Mouse (Mus musculus): ENCODE data around the gene Gm49630. TPM values are rescaled to one million over a fixed set of nuclear protein-coding genes. Genes with fewer than 3 reads are reported as not detected.
"Not testable (repeated sequence)": the region's sequence is repeated elsewhere in the genome, so short reads cannot be mapped to it uniquely, and the experiment has no call there.

Gene Gm49630
- polyA plus RNA-seq, 1 experiment from 2014 or later, result not detected

DNA sequence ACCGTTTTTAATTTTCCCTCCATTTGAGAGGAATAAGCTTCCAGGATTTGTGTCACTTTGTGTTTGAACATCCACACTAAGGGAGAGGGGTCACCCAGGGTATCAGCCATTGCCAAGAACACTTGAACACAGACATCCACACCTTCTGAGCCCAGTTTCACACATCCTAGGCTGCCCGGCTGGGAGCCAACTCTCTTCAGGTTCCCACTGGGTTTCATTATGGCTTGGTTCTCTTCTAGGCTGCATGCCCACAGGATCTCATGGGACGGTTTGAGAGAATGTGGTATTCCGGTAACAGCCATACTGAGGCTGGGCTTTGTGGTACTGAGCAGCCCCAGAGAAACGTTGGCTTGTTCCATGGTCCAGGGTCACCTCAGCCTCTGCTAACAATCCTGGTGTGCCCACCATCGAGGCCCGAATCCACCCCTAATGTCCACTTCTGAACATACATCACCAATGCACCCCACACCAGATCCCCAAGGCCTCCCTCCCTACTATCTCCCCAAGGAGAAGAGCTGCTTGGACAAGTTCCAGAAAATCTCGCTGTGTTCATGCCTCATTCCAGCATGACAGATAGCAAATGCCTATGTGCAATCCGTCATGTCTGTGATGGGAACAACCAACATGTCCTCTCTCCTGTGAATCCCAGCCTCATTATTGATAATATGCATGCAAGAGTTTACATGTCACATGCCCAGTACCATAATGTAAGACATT, 10.9 kb downstream of the Gm49630 start:
- H3K9me3 ChIP-seq; H3K9ac ChIP-seq (replicated peaks); H3K4me3 ChIP-seq (replicated peaks); H3K27me3 ChIP-seq; H3K4me1 ChIP-seq (replicated peaks); H3K4me2 ChIP-seq (replicated peaks); ATAC-seq; H3K36me3 ChIP-seq; H3K27ac ChIP-seq: not testable (repeated sequence)
- WGBS, result 89% methylated on average over 9 of the region's 9 CpGs

DNA sequence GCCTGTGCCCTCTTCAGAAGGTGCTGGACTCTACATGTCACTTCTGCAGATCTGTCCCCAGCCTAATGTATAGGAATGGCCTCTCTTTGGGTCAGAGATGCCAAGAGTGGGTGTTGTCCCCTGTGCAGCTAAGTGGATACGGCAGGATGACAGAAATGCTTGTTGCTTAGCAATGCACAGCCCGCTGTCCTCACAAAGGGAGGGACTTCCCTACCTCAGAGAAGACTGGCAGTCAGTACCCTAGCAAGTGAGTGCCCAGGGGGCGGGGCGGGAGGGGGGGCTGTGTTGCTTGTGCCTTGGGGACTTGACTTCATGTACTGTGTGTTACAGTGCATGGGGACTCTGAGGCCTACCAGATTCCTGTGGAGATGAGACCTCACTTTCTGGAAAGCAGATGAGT, 12.0 kb downstream of the Gm49630 start:
- not testable (repeated sequence) for H3K9me3 ChIP-seq; H3K27ac ChIP-seq; H3K4me2 ChIP-seq (replicated peaks); H3K4me1 ChIP-seq (replicated peaks); H3K36me3 ChIP-seq; ATAC-seq; H3K9ac ChIP-seq (replicated peaks); H3K4me3 ChIP-seq (replicated peaks); H3K27me3 ChIP-seq
- 70% methylated on average over 4 of the region's 4 CpGs for WGBS

DNA sequence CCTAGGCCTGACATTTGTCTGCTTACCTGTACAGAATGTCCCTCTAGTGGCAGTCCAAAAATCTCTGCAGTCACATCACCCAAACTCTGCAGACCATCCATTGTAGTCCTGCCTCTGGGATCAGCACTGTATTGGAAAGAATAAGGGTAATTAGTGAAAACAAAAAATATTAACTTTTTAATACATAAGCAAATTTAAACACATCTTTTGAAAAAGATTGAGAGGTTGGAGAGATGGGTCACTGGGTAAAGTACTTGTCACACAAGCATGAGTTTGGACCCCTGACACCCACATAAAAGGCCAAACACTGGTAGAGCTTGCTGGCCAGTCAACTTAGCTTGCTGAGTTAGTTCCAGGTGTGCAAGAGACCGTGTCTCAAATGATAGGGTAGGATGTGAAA, 19.2 kb downstream of the Gm49630 start, which contains the start of gene Ttll2:
Ttll2 (minus strand) TSS at position 101 of the 400 bp plus-strand sequence.
- H3K4me2 ChIP-seq (replicated peaks); H3K27ac ChIP-seq; H3K9me3 ChIP-seq; ATAC-seq; H3K36me3 ChIP-seq; H3K9ac ChIP-seq (replicated peaks); H3K4me3 ChIP-seq (replicated peaks); H3K27me3 ChIP-seq; H3K4me1 ChIP-seq (replicated peaks): not testable (repeated sequence)
- WGBS, result 85% methylated on average over 1 of the region's 1 CpGs

DNA sequence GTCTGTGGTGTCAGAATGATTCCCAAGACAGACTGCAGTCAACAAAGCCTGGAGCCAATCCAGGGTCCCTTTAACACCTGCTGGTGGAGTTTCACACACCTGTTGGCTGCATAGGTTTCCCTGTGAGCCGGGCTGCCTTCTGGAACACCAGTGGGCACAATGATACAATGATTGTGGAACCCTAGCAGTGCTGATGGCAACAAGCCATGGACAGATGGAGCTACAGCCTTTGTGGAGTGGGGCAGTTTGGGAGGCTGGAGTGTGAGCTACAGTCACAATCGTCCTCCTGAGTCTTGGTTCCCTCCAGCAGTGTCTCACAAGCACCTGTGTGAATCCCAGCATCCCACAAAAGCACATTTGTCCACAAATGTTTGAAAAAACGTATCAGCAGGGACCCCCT, 23.0 kb downstream of the Gm49630 start:
- not testable (repeated sequence) for ATAC-seq; H3K4me1 ChIP-seq (replicated peaks); H3K9me3 ChIP-seq; H3K4me2 ChIP-seq (replicated peaks); H3K27ac ChIP-seq; H3K9ac ChIP-seq (replicated peaks); H3K4me3 ChIP-seq (replicated peaks); H3K36me3 ChIP-seq; H3K27me3 ChIP-seq
- 80% methylated on average over 2 of the region's 3 CpGs for WGBS

DNA sequence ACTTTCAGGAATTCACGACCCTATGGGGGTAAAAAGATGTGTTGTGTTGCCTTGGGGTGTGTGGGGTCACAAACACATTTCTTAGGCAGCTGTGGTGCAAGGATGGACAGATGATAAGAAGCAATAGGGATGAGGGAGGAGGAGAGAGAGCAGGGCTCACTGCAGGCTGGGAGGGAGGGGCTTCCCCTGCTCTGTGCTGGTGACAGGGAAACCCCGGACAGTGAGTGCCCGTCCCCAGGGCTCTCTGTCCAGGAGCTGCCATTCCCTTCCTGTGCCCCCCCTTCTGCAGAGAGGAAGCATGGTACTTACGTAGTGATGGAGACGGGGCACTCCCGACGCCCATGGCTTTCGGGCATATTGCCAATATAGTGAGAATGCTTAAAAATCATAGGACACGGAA, 34.4 kb downstream of the Gm49630 start:
- H3K4me3 ChIP-seq (replicated peaks); H3K9ac ChIP-seq (replicated peaks); H3K4me2 ChIP-seq (replicated peaks); H3K27ac ChIP-seq; ATAC-seq; H3K9me3 ChIP-seq; H3K27me3 ChIP-seq; H3K4me1 ChIP-seq (replicated peaks); H3K36me3 ChIP-seq: not testable (repeated sequence)
- WGBS, result 86% methylated on average over 7 of the region's 9 CpGs

DNA sequence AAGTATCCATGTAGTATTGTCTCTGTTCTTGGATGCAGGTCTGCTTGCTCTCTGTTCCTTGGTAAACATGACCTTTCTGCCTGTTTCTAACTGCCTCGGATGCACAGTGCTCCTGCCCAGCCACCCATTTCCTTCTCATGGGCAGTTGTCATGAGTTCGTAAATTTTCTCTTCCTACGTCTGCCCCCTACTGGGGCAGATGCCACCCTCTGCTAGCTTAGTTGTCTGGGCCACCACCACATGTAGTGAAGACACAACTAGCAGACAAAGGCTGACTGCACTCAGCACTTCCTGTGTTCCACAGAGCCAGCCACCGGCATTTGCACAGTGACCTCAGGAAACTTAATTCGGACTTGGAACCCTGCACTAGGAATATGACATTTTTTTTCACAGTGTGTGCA, 39.0 kb downstream of the Gm49630 start:
- not testable (repeated sequence) for H3K4me1 ChIP-seq (replicated peaks); H3K4me3 ChIP-seq (replicated peaks); H3K9ac ChIP-seq (replicated peaks); H3K9me3 ChIP-seq; H3K36me3 ChIP-seq; H3K27me3 ChIP-seq; ATAC-seq; H3K27ac ChIP-seq; H3K4me2 ChIP-seq (replicated peaks)
- 94% methylated on average over 3 of the region's 5 CpGs for WGBS

DNA sequence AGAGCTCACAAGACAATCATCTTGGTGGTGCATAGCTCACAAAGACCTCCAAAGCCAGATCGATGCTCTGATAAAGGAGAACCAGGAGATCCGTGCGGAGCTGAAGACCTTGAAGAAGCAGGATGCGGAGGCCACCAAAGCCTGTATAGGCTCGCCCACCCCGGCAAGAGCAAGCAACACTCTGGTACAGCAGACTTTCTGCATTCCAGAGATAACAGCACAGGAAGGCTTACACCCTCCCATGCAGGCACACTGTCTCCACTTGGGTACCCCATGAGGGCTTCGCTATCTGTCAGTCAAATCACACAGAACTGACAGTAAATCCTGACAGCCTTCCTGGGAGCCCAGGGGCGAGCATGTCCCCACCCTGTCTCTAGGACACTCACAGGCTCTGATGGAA, 45.4 kb downstream of the Gm49630 start:
- not testable (repeated sequence) for H3K4me2 ChIP-seq (replicated peaks); H3K9ac ChIP-seq (replicated peaks); H3K36me3 ChIP-seq; H3K4me3 ChIP-seq (replicated peaks); H3K27ac ChIP-seq; H3K9me3 ChIP-seq; H3K27me3 ChIP-seq; H3K4me1 ChIP-seq (replicated peaks); ATAC-seq
- 83% methylated on average over 6 of the region's 8 CpGs for WGBS

DNA sequence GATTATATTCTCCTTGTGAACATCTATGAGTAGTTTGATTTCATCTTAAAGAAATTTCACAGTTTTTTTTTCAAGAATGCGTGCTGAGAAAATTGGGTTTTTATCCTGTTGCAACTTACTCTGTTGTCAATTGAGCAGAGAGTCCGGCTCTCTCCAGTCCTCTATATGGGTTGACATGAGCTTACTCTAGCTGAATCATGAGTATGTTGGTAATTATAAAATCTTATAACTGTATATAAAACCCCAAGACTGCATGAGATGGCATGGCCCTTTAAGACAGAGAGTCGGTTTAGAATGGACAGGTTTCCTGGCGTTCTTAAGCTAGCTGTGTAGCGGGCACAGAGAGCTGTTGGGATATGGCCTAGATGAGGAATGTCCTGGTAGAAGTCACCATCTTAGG, 47.4 kb downstream of the Gm49630 start, which contains the start of gene Tcp10a:
Tcp10a (plus strand) TSS at position 301 of the 400 bp plus-strand sequence.
- not testable (repeated sequence) for H3K36me3 ChIP-seq; H3K4me2 ChIP-seq (replicated peaks); H3K4me3 ChIP-seq (replicated peaks); H3K9me3 ChIP-seq; H3K4me1 ChIP-seq (replicated peaks); ATAC-seq; H3K27me3 ChIP-seq; H3K27ac ChIP-seq; H3K9ac ChIP-seq (replicated peaks)
- 94% methylated on average over 5 of the region's 5 CpGs for WGBS

DNA sequence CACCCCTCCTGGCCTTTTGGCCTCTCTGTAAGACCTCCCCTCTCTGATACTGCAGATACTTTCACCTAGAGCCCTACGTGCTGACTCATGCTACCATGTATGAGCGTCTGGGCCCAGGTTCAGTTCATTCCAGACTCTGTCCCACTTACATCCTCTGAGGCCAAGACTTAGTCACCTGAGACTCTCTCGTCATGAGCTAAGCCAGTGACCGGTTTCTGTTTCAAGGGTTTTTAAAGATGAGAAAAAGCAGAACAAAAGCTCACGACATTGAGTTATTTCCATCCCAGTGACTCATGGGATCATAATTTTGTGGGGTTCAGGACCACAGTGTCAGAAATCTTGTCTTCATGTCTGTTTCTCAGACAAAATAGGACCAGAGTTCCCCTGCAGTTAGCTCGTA, 52.0 kb downstream of the Gm49630 start:
- H3K27me3 ChIP-seq; H3K4me2 ChIP-seq (replicated peaks); H3K4me1 ChIP-seq (replicated peaks); H3K9ac ChIP-seq (replicated peaks); ATAC-seq; H3K4me3 ChIP-seq (replicated peaks); H3K27ac ChIP-seq; H3K9me3 ChIP-seq; H3K36me3 ChIP-seq: not testable (repeated sequence)
- WGBS, result 94% methylated on average over 6 of the region's 6 CpGs

DNA sequence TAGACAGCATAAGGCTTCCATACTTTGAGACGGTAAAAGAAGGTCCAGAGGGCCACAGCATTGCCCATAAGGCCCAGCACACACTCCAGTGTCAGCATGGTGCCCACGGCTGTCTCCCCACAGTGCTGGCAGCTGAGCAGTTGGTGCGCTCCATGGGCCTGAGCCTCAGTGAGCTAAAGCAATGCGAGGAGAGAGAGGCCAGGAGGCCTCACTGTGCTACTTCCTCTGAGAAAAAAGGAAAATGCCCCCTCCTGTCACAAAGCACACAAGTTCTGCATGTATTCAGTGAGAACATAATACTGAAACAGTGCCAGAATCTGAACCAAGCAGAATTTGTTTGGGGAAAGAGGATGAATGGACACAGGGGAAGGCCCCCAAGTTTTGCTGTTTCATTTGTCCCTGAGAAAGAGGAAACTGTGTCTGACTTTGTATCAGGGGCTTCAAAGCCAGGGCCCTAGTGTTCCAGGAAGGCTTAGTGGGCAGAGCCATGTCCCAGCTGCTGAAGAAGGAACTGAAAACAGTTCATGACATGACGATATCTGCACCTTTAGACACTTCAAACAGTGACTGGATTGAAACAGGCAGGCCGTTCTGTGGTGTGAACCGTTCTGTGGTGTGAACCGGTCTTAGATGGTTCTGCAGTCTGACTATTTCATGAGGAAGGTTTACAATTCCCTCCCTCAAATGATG, 55.9 kb downstream of the Gm49630 start:
- H3K4me3 ChIP-seq (replicated peaks); H3K9me3 ChIP-seq; H3K27me3 ChIP-seq; ATAC-seq; H3K36me3 ChIP-seq; H3K9ac ChIP-seq (replicated peaks); H3K4me2 ChIP-seq (replicated peaks); H3K4me1 ChIP-seq (replicated peaks); H3K27ac ChIP-seq: not testable (repeated sequence)
- WGBS, result 85% methylated on average over 7 of the region's 8 CpGs

DNA sequence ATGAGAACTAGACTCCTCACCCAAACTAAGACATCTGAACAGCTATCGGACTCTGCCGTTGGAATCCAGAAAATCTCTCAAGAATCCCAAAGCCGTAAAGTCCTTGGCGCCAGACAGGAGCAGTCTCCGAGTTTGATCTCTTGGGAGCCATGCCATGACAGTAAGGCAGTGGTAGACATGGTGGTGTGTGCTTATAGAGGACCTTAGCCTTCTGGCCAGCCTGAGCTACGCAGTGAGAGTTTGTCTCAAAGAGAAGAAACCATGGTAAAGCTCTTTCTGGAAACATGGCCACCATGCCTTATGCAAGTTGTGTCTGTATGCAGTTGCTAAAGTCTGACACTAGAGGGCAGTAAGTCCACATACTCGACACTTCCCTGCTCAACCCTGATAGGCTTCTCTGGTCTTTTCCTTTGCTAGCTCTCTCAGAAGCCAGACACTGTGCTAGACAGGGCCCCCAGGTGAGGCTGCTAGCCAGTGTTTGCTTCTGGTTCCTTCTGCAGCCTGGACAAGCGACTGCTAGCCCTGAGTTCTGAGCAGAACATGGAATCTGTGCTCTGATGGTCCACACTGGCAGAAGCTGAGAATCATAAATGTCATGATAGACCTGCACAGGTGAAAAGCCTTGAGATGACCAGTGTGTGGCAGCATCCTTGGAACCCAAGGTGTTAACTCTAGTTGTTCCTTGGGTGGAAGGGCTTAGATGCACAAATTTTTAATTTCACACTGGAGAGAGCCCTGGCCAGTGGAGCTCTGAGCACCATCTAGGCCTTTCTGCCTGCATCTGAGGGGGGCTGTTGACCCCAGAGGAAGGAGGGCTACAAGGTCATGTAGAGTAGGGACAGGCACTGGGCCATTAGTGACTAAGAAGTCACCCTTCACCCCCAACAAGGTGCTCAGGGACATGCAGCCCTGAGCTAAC, 65.2 kb downstream of the Gm49630 start:
- ATAC-seq, result peak; percentile 94
- H3K4me2 ChIP-seq (replicated peaks); H3K27me3 ChIP-seq; H3K4me1 ChIP-seq (replicated peaks); H3K9ac ChIP-seq (replicated peaks); H3K27ac ChIP-seq; H3K4me3 ChIP-seq (replicated peaks); H3K36me3 ChIP-seq; H3K9me3 ChIP-seq: not testable (repeated sequence)
- 63% methylated on average over 8 of the region's 8 CpGs for WGBS

All from midbrain, embryonic 13.5 days (tissue).